Mouse (Mus musculus): ENCODE measurements around the gene Il1rl2. TPM values are rescaled to one million over a fixed set of nuclear protein-coding genes. Genes with fewer than 3 reads are reported as not detected.
"Not testable (repeated sequence)": the region's sequence is repeated elsewhere in the genome, so short reads cannot be mapped to it uniquely, and the experiment has no call there.

Gene Il1rl2
- polyA plus RNA-seq (2017; shearing (Covaris generic)): 1 to 10 TPM; 1.4 to 2.7 (median 2.0) TPM

- peak; percentile 72 for ATAC-seq
Observed at GRCm38 (mm10) chr1:40324457-40324856, at the start of gene Il1rl2. Il1rl2 (plus strand) TSS chr1:40324610.

- no peak for ATAC-seq
Observed at GRCm38 (mm10) chr1:40275285-40276013, 49.0 kb upstream of the Il1rl2 start.

GRCm38 (mm10) chr1:40277944-40278343 lies 46.5 kb upstream of the Il1rl2 start:
- ATAC-seq: no peak

DNA sequence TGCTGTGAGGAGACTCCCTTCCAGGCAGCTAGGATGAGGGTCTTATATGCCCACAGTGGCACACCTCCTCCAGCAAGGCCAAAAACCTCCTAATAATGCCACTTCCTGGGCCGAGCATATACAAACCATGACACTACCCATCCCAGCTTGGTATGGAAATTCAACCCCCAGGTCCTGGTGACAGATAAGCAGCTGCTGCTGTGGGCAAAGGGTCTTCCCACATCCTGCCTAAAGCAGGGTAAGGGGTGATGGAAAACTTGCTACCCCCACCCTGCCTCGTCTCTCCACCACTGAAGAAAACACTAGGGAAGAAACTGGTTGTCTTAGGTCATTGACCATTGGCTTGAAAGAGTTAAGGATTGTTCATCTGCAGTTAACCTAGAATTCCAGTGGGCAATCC lies 45.7 kb upstream of the Il1rl2 start:
- no peak for ATAC-seq

DNA sequence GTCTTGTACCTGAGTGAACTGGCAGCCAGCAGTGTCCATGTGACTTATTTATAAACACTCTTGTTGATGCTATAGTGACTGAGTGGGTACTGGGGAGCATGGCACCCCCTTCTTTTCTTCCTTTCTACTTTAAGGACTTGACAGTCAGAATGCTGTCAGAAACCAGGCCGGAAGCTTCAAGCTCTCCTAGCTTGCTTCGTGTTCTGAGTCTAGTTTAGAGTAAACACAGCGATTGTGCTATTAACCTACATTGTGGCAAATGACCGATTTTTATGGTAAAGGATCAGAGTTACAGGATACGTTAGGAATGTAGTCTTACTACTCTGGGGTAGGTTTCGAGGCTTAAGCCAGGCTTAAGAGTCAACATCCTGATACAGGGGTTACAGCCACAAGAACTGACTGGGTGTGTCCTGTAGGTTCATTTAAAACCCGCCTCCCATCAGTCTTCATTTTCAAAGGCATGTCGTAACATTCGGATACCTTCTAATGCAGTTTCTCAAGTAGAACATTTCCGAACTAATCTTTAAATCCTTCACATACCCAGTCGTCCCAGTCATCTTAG lies 45.1 kb upstream of the Il1rl2 start:
- no peak for ATAC-seq

DNA sequence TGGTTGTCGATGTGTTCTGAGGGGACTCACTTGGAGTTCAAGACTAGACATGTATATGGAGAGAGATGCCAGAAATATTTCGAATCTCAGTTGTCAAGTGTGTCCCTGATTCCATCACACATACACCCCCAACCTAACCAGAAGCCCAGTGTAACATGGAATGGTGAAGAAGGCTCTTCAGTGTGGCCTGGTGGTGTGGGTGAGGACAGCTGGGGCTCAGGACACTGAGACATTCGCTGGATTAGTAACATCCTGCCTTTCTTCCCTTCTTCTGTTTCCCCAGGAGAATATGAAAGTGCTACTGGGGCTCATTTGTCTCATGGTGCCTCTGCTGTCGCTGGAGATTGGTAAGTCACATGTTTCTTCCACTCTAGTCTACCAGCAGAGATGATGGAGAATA lies 42.5 kb upstream of the Il1rl2 start:
- ATAC-seq: no peak

DNA sequence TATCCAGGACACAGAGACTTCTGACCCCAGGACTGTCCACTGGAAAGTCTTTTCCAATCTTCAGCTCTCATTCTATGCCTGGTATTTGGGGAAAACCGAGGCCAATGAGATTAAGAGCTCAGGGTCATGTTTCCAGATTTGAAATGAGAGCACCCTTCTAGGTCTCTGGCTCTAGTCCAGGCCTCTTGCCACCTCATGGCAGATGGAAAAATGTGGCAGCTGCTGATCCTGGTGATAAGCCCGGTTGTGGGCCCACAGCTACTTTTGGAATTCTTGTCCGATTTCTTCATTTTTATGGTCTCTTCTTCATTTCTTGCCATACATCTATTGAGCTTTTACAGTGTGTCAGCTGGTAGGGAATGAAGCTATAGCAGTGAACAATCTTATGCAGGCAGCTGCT lies 42.0 kb upstream of the Il1rl2 start:
- ATAC-seq: no peak

- no peak for ATAC-seq
Observed at GRCm38 (mm10) chr1:40283995-40284394, 40.4 kb upstream of the Il1rl2 start.

GRCm38 (mm10) chr1:40290489-40291255 lies 33.7 kb upstream of the Il1rl2 start:
- no peak for ATAC-seq

DNA sequence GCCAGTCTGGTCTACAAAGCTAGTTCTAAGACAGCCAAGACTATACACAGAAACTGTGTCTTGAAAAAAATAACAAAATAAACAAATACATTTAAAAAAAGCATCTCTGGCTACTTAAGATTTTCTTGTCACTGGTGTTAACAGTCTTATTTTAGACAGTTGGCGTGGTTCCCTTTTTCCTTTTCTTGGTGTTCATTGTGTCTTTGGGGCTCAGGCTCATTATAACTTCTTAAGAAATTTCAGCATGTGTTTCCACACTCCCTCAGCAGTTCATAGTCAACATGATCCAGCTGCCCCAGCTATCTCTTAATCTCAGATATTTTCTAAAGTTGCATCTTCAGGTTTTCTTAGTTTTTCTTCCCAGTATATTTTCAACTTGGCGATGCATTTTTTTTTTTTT lies 32.2 kb upstream of the Il1rl2 start:
- ATAC-seq: no peak

- no peak for ATAC-seq
Observed at GRCm38 (mm10) chr1:40293891-40294290, 30.5 kb upstream of the Il1rl2 start.

DNA sequence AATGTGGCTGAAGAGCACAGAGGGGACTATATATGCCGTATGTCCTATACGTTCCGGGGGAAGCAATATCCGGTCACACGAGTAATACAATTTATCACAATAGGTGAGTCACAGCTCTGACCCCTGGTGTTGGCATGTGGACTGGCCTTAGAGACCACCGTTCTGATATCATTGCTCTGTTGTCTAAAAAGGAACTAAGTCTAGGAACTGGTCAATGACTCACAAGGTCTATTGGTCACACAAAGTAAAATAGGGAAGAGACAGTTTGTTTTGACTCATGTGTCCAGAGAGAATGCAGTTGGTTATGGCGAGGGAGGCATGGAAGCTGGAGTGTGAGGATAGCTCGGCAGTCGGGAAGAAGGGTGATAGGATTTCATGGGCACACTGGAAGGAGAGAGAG lies 29.6 kb upstream of the Il1rl2 start:
- ATAC-seq: no peak

DNA sequence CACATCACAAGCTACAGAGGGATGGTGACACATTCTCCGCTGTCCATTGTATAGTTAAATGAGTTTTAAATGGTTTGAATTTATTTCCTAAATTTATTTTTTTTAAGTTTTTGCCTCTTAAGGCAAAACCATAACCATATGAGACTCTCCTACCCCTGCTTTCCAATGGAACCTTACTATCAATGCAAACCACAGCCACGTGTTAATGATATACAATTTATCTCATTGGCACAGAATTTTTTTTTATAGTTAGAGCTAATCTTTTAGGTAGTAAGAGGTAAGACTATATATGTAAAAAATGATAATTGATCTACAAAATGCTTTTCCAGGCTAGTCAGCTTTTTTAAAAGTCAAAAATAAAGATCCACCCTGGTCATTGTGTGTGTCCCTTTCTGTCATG lies 26.4 kb upstream of the Il1rl2 start:
- ATAC-seq: no peak

- ATAC-seq: no peak
Observed at GRCm38 (mm10) chr1:40303179-40303866, 21.1 kb upstream of the Il1rl2 start.

GRCm38 (mm10) chr1:40304321-40304720 lies 20.1 kb upstream of the Il1rl2 start:
- not testable (repeated sequence) for ATAC-seq

DNA sequence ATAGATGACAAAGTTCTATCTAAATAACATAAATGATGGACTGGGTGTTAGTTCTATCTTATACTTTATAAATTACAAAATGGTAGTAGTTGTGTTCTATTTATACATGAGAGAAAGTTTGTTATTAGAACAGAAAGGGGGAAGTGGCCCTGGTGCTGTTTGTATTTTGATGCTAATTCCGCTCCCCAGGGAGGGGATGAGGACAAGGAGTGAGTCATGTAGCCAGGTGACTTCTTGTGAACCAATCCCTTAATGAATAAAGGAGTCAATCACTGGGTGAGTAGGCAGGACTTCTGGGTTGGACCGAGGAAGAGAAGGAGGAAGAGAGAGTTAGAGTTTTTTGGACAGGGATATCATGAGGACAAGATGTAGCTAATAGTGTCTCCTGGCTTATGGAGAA lies 18.3 kb upstream of the Il1rl2 start:
- no peak for ATAC-seq

- ATAC-seq: no peak
Observed at GRCm38 (mm10) chr1:40311123-40311522, 13.3 kb upstream of the Il1rl2 start.

DNA sequence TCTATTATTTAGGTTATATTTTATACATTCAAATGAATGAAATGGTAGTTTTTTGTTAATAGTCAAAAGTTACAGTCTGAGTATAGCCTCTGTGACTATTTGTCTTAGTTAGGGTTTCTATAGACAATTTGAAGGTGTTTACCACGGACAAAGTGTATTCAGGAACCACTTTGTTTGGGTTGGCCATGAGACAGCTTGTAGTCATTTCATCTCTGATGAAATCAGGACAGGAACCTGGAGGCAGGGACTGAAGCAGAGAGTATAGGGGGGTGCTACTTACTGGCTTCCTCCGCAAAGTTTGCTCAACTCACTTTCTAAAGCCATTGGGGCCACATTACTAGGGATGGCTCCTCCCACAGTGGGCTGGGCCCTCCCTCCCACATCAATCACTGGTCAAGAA lies 12.8 kb upstream of the Il1rl2 start:
- no peak for ATAC-seq

GRCm38 (mm10) chr1:40314016-40314415 lies 10.4 kb upstream of the Il1rl2 start:
- ATAC-seq: no peak

DNA sequence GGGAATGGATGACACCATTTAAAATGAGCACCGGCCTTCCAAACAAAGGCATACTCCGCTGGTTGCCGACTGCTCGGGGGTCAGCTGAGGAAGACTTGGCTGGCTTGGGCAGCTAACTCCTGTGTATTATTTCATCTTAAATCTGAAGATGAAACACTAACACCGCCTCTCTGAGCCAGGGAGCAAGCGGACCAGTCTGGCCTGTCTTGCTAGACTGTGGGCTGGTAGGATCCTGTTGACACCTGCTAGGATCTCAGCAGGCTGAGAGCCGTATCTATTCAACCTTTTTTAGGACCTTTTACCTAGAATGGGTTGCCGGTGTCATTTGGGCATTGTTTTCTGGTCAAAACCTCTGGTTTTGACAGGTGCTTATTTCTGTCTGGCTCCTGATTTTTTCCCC lies 6.8 kb upstream of the Il1rl2 start:
- no peak for ATAC-seq

- no peak for ATAC-seq
Observed at GRCm38 (mm10) chr1:40321824-40322223, 2.6 kb upstream of the Il1rl2 start.

GRCm38 (mm10) chr1:40322543-40322942 lies 1.9 kb upstream of the Il1rl2 start:
- no peak for ATAC-seq
